Mouse (Mus musculus): Measurements from ENCODE around the gene Scn5a. TPM values are rescaled to one million over a fixed set of nuclear protein-coding genes. Genes with fewer than 3 reads are reported as not detected.

Scn5a gene
- total and polyA plus RNA-seq, 3 experiments, result 1.9 to 9.0 (median 4.3) TPM

- no peak overlapping the region for H3K9ac ChIP-seq (ENCODE audit: insufficient read depth, low read depth)
- in situ Hi-C loops (cut with MboI; ENCODE audit: low pct_ligation_motif_present, low pct_unique_long_range_greater_than_20kb, low sequenced_read_pairs) (no loop called here), dilution Hi-C loops (cut with MboI; ENCODE audit: extremely low pct_ligation_motif_present, extremely low pct_unique_long_range_greater_than_20kb, low sequenced_read_pairs) (no loop called here)
Measured at GRCm38 (mm10) chr9:119512993-119513392, 65.8 kb downstream of the Scn5a start.

DNA sequence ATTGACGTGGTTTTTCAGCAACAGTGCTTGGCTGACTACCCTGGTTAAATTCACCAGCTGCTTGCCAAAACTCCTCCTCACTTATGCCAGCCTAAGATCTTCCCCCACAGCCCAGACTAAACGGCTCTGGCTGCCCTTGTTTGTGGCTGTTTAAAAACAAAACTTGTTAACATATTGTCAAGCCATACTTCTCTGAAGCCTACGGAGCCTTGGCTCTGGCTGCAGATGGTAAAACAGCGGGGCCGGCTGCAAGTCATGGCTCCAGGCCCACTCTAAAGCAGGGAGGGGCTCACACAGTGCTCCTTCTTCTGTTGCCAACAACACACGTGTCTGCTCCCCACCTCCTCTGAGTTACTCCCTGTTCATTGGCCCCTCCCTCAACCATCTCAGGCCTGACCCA, 67.9 kb downstream of the Scn5a start:
- no peak overlapping the region for H3K4me3 ChIP-seq (replicated peaks in 1 of 3; ENCODE audit: low read depth in 2 of 3, low read length in 2 of 3, poor library complexity in 1 of 3)
- no peaks in the 10 kb centered on the region; the same call in 1 of the 2 replicates for H3K79me2 ChIP-seq (replicated peaks; ENCODE audit: control insufficient read depth, extremely low read depth, insufficient read depth, poor library complexity, severe bottlenecking)
- peaks cover 45 to 60% of the 10 kb centered on the region in 2 experiments for H3K36me3 ChIP-seq (replicated peaks in 1 of 2; ENCODE audit: control insufficient read depth in 1 of 2, insufficient read depth in 1 of 2, low read length in 1 of 2)
- peaks cover 9% of the 10 kb centered on the region for H3K9me3 ChIP-seq (replicated peaks; ENCODE audit: low read length)
- TF ChIP-seq GABPA (IDR thresholded peaks at IDR 0.05; ENCODE audit: insufficient replicate concordance, low read depth, low read length) (no peak), BHLHE40 (IDR thresholded peaks at IDR 0.05; ENCODE audit: low read depth, low read length) (no peak), NRF1 (IDR thresholded peaks at IDR 0.05; ENCODE audit: low read depth, low read length) (no peak)
- no peaks in the 10 kb centered on the region for H3K27me3 ChIP-seq (replicated peaks)
- no peak overlapping the region for H3K27ac ChIP-seq (ENCODE audit: insufficient read depth, low read depth)
- no peak overlapping the region for H3K9ac ChIP-seq (ENCODE audit: insufficient read depth, low read depth)
- in situ Hi-C loops (cut with MboI; ENCODE audit: low pct_ligation_motif_present, low pct_unique_long_range_greater_than_20kb, low sequenced_read_pairs) (no loop called here), dilution Hi-C loops (cut with MboI; ENCODE audit: extremely low pct_ligation_motif_present, extremely low pct_unique_long_range_greater_than_20kb, low sequenced_read_pairs) (no loop called here)
- H3K4me1 ChIP-seq (ENCODE audit: control insufficient read depth in 1 of 2, insufficient read depth in 2 of 2), result no peaks in the 10 kb centered on the region
- no peak overlapping the region for H3K4me2 ChIP-seq (ENCODE audit: insufficient read depth, low read depth, poor library complexity, severe bottlenecking)
- DNase-seq (ENCODE audit: extremely low read depth), result no peak

More at GRCm38 (mm10) chr9:119512993-119513392, 65.8 kb downstream of the Scn5a start:
- DNase-seq (ENCODE audit: extremely low read depth), result no peak
- H3K4me1 ChIP-seq (ENCODE audit: control insufficient read depth in 1 of 2, insufficient read depth in 2 of 2), result no peaks in the 10 kb centered on the region
- H3K4me3 ChIP-seq (replicated peaks in 1 of 3; ENCODE audit: low read depth in 2 of 3, low read length in 2 of 3, poor library complexity in 1 of 3), result no peak overlapping the region
- peaks cover 44 to 67% of the 10 kb centered on the region in 2 experiments for H3K36me3 ChIP-seq (replicated peaks in 1 of 2; ENCODE audit: control insufficient read depth in 1 of 2, insufficient read depth in 1 of 2, low read length in 1 of 2)
- H3K79me2 ChIP-seq (replicated peaks; ENCODE audit: control insufficient read depth, extremely low read depth, insufficient read depth, poor library complexity, severe bottlenecking), result no peaks in the 10 kb centered on the region; the same call in 1 of the 2 replicates
- no peaks in the 10 kb centered on the region for H3K27me3 ChIP-seq (replicated peaks)
- TF ChIP-seq MYC (IDR thresholded peaks at IDR 0.05; ENCODE audit: low read depth, low read length), result no peak
- no peaks in the 10 kb centered on the region for H3K9me3 ChIP-seq (replicated peaks; ENCODE audit: low read length)
- H3K4me2 ChIP-seq (ENCODE audit: insufficient read depth, low read depth, poor library complexity, severe bottlenecking), result no peak overlapping the region
- no peak overlapping the region for H3K27ac ChIP-seq (ENCODE audit: insufficient read depth, low read depth)

DNA sequence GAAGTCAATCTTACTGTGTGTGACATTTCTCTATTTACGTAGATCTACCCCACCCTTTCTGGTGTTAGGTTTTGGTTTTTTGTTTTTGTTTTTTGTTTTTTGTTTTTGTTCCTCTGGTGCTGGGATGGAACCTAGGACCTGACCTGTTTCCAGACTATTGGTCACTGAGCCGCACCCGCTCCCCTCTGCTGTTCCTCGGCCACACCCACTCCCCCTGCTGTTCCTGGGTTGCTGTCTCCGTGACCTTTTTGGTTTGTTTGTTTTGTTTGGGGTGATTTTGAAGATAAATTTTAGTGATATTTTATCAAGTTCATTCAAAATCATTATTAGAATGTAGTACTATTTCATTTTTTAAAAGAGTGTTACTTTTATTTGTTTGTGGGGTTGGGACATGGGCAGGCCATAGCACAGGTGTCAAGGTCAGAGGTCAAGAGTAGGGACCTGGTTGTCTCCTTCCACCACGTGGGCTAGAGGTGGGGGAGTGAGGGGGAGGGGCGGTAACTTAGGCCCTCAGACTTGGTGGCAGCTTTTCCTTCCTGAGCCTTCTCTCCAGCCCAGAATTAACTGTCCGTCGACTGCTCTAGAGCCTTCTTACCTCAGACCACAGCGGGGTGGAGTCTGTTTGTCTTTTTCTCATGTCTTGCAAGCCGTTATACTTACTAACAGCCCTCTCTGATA, 73.7 kb downstream of the Scn5a start:
- H3K4me1 ChIP-seq (ENCODE audit: control insufficient read depth in 1 of 2, insufficient read depth in 2 of 2), result no peaks in the 10 kb centered on the region
- H3K79me2 ChIP-seq (replicated peaks; ENCODE audit: control insufficient read depth, extremely low read depth, insufficient read depth, poor library complexity, severe bottlenecking), result no peaks in the 10 kb centered on the region
- no peaks in the 10 kb centered on the region for H3K27me3 ChIP-seq (replicated peaks)
- no peak overlapping the region for H3K9ac ChIP-seq (ENCODE audit: insufficient read depth, low read depth)
- H3K4me3 ChIP-seq (replicated peaks in 1 of 3; ENCODE audit: low read depth in 2 of 3, low read length in 2 of 3, poor library complexity in 1 of 3), result no peak overlapping the region
- no peak overlapping the region for H3K27ac ChIP-seq (ENCODE audit: insufficient read depth, low read depth)
- no peak overlapping the region for H3K4me2 ChIP-seq (ENCODE audit: insufficient read depth, low read depth, poor library complexity, severe bottlenecking)
- H3K36me3 ChIP-seq (replicated peaks in 1 of 2; ENCODE audit: control insufficient read depth in 1 of 2, insufficient read depth in 1 of 2, low read length in 1 of 2), result peaks cover 23 to 37% of the 10 kb centered on the region in 2 experiments
- no peak for TF ChIP-seq ZC3H11A (IDR thresholded peaks at IDR 0.05; ENCODE audit: low read depth, low read length)
- no peak for TF ChIP-seq ZKSCAN1 (IDR thresholded peaks at IDR 0.05; ENCODE audit: borderline replicate concordance, low read depth, low read length)
- no peak for TF ChIP-seq PAX5 (IDR thresholded peaks at IDR 0.05; ENCODE audit: low read length)
- no peak for TF ChIP-seq JUN (IDR thresholded peaks at IDR 0.05; ENCODE audit: insufficient read depth, low read depth, low read length)
- TF ChIP-seq RAD21 (IDR thresholded peaks at IDR 0.05; ENCODE audit: low read depth, low read length), result no peak
- no peak for TF ChIP-seq SMC3 (IDR thresholded peaks at IDR 0.05; ENCODE audit: low read depth, low read length)
- TF ChIP-seq GABPA (IDR thresholded peaks at IDR 0.05; ENCODE audit: insufficient replicate concordance, low read depth, low read length), result no peak
- TF ChIP-seq BHLHE40 (IDR thresholded peaks at IDR 0.05; ENCODE audit: low read depth, low read length), result no peak
- no peak for TF ChIP-seq MAX (IDR thresholded peaks at IDR 0.05; ENCODE audit: low read length)
- no peak for TF ChIP-seq NELFE (IDR thresholded peaks at IDR 0.05; ENCODE audit: low read depth, low read length)
- TF ChIP-seq CHD1 (IDR thresholded peaks at IDR 0.05; ENCODE audit: low read depth, low read length), result no peak
- no peak for TF ChIP-seq HCFC1 (IDR thresholded peaks at IDR 0.05; ENCODE audit: low read depth, low read length)
- no peak for TF ChIP-seq CHD2 (IDR thresholded peaks at IDR 0.05; ENCODE audit: low read length)
- no peak for TF ChIP-seq TCF12 (IDR thresholded peaks at IDR 0.05; ENCODE audit: low read depth, low read length)
- TF ChIP-seq CTCF (conservative IDR thresholded peaks at IDR 0.05 in 1 of 2, IDR thresholded peaks at IDR 0.05 in 1 of 2; ENCODE audit: low read depth in 2 of 2, low read length in 2 of 2), result no peak
- TF ChIP-seq NRF1 (IDR thresholded peaks at IDR 0.05; ENCODE audit: low read depth, low read length), result no peak
- no peak for TF ChIP-seq TBP (conservative IDR thresholded peaks at IDR 0.05; ENCODE audit: low read depth, low read length)
- no peak for TF ChIP-seq ZMIZ1 (IDR thresholded peaks at IDR 0.05; ENCODE audit: low read depth, low read length)
- no peak for TF ChIP-seq UBTF (IDR thresholded peaks at IDR 0.05; ENCODE audit: low read depth, low read length)
- peaks cover 9% of the 10 kb centered on the region for H3K9me3 ChIP-seq (replicated peaks; ENCODE audit: low read length)
- in situ Hi-C loops (cut with MboI; ENCODE audit: low pct_ligation_motif_present, low pct_unique_long_range_greater_than_20kb, low sequenced_read_pairs) (no loop called here), dilution Hi-C loops (cut with MboI; ENCODE audit: extremely low pct_ligation_motif_present, extremely low pct_unique_long_range_greater_than_20kb, low sequenced_read_pairs) (no loop called here)
- DNase-seq (ENCODE audit: extremely low read depth), result no peak

Measured in CH12.LX (cell line).